Mouse (Mus musculus) kidney, adult 18-20 months (tissue): ENCODE data around the gene Th.
A peak's percentile ranks its signal among the peaks of the same experiment; 100 is the strongest.

ENCODE experiments used
- DNase-seq: peaks from one replicate; pipeline ENCODE4 v3.0.0; 2021

Gene Th

GRCm38 (mm10) chr7:142899872-142900271 lies 31.1 kb downstream of the Th start:
- DNase-seq: no peak

- DNase-seq: no peak
Measured at GRCm38 (mm10) chr7:142897471-142897870, 33.5 kb downstream of the Th start.

DNA sequence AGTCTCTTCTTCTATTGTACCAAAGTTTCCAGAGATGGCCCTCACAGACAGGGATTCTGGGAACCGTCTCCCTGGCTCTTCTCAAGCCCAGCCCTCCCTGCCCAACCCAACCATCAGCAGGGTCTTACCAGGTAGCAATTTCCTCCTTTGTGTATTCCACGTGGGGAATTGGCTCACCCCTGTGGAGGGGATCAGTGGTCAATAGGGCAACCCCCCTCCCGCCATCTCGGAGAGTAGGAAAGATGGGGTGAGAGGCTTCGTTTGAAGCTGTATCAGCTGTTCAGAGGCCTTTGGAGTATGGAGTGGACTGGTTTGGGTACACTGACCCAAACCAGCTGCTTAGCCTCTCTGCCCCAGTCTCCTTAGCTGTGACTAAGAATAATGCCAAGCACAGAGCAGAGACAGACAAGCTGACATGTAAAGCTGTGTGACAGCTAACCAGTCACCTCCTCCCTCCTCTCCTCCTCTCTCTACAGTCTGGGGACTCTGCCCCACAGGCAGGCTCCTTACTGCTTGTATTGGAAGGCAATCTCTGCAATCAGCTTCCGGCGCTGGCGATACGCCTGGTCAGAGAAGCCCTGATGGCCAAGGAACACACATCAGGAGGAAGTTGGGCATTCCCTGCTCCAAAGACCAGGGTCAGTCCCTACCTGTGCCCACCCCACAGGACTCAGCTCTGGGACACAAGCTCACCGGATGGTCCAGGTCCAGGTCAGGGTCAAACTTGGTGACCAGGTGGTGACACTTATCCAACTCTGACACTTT lies 34.8 kb downstream of the Th start:
- no peak for DNase-seq

- no peak for DNase-seq
Measured at GRCm38 (mm10) chr7:142895223-142895840, 35.6 kb downstream of the Th start.

DNA sequence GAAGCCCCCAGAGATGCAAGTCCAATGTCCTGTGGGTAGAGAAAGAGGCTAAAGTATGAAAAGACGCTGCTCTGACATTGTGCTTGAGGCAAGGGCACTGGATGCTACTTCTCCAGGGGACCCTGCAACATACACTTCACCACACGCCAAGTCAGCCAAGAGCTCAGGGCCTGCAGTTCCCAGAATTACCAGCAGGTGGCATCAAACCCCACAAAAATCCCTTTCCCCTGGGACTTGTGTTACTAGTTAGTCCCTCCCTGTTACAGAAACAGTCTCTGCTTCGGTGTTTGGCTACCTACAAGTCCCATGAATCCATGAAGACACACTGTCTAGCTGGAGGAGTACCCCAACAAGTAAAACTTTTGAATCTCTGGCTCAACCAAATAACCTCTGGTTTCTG lies 36.3 kb downstream of the Th start:
- DNase-seq: peak; percentile 84

DNA sequence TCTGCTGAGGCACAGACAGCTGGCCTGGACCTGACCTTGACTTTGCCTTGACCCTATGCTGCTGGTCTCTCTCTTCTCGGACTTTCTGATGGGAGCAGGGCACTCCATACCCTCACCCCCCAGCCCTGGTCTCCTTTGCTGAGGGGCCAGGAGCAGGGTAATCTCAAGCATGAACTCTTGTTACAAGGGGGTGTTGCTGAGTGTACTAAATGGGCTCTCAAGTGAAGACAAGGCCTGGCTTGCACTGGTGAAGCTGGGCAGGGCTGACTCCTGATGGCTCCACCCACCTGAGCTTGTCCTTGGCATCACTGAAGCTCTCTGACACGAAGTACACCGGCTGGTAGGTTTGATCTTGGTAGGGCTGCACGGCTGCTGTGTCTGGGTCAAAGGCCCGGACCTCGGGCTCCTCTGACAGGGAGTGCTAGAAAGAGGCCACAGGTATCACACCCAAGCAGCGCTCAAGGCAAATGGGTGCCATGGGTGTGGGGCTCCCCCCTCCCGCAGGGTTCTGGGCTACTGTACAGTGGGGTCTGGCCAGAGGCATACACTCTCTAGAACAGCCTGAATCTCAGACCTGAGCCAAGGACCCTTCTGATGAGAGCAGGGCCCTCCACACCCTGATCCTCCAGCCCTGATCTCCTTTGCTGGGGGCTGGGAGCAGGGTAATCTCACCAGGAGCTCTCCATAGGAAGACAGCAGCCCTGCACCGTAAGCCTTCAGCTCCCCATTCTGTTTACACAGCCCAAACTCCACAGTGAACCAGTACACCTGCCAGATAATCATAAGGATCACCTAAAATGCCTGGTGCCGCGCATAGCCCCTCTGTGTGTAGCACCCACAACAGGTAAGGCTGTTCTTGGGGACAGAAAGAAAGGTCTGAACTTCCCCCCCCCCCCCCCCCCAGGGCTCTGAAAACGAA lies 36.9 kb downstream of the Th start:
- no peak for DNase-seq

- DNase-seq: no peak
Measured at GRCm38 (mm10) chr7:142893296-142893695, 37.6 kb downstream of the Th start.

DNA sequence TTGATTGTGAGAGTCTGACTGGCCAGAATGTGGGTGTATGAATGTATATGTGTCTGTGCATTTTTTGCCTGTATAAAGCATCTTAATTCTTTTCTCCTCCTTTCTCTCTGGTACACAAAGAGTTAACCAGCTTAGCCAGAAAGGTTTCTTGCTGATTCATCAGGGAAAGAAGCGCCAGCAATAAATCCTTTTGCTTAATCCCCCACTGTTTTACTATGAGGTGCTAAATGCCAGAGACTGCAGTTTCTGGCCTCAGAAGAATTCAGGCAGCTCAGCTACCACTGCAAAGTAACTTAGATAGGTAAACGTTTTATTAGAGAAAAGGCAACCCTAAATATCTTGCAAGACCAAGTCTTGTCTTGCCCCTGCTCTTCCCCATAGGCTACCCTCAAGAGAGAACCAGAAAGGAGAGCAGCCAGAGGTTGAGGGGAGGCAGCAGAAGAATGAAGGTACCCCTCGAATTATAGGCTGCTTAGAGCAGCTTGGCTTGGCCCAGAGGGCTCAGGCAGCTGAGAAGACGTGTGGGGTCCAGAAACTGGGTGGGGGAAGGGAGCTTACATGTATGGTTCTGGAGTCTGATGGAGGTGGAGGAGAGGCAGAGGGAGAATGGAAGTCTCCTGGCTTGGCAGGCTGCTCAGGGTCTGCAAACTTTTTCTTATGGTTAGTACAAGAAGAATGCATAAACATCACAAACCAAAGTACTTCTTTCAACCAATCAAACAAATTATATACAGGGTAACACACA lies 61.3 kb downstream of the Th start:
- DNase-seq: no peak

GRCm38 (mm10) chr7:142850681-142851080 lies 80.2 kb downstream of the Th start:
- DNase-seq: peak; percentile 30
